Mouse (Mus musculus): ENCODE measurements around the gene Thbs1.
"Not testable (repeated sequence)": the region's sequence is repeated elsewhere in the genome, so short reads cannot be mapped to it uniquely, and the experiment has no call there.

Gene Thbs1

GRCm38 (mm10) chr2:118114671-118115070 lies 3.0 kb downstream of the Thbs1 start:
- DNase-seq: no peak

GRCm38 (mm10) chr2:118115647-118116046 lies 4.0 kb downstream of the Thbs1 start:
- DNase-seq: no peak

- DNase-seq: no peak
Measured at GRCm38 (mm10) chr2:118116180-118116579, 4.5 kb downstream of the Thbs1 start.

- DNase-seq: no peak
Measured at GRCm38 (mm10) chr2:118116754-118117290, 5.1 kb downstream of the Thbs1 start.

DNA sequence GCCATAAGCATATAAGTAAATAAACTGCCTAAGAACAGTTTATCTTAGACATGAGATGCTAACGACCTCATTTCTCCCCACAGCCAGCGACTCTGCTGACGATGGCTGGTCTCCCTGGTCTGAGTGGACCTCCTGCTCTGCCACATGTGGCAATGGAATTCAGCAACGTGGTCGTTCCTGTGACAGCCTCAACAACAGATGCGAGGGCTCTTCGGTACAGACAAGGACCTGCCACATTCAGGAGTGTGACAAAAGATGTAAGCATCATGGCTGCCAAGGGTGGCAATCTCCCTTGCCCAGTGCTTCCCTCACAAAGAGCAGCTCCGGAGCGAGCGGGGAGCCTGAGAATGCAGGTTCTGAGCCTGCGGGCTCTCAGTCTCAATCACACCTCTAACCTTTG lies 5.7 kb downstream of the Thbs1 start:
- no peak for DNase-seq

- DNase-seq: no peak
Measured at GRCm38 (mm10) chr2:118118045-118118444, 6.4 kb downstream of the Thbs1 start.

- DNase-seq: no peak
Measured at GRCm38 (mm10) chr2:118118515-118118914, 6.8 kb downstream of the Thbs1 start.

DNA sequence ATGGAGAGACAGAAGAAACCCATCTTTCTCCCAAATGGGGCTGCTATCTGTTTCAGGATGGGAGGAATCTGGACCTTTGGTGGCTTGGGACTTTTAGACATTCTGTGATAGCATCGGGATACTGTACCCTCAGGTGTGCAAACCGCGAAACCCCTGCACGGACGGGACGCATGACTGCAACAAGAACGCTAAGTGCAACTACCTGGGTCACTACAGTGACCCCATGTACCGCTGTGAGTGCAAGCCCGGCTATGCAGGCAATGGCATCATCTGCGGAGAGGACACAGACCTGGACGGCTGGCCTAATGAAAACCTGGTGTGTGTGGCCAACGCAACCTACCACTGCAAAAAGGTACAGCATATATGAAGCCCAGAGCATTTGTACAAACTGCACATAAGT lies 8.0 kb downstream of the Thbs1 start:
- no peak for DNase-seq

DNA sequence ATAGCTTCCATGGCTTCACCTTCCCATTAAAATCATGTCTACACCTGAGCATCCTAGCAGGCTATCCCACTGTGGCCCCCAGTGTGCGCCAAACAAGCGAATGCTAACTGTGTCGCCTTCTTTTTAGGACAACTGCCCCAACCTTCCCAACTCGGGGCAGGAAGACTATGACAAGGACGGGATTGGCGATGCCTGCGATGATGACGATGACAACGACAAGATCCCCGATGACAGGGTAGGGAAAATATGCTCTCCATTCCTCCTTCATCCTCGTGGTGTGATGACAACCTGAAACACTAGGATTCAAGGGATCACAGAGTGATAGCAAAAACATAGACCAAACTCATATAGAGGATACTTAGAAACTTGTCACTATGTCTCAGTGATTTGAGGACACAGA lies 8.4 kb downstream of the Thbs1 start:
- no peak for DNase-seq

GRCm38 (mm10) chr2:118120751-118121150 lies 9.1 kb downstream of the Thbs1 start:
- DNase-seq: no peak

- no peak for DNase-seq
Measured at GRCm38 (mm10) chr2:118122291-118122690, 10.6 kb downstream of the Thbs1 start.

DNA sequence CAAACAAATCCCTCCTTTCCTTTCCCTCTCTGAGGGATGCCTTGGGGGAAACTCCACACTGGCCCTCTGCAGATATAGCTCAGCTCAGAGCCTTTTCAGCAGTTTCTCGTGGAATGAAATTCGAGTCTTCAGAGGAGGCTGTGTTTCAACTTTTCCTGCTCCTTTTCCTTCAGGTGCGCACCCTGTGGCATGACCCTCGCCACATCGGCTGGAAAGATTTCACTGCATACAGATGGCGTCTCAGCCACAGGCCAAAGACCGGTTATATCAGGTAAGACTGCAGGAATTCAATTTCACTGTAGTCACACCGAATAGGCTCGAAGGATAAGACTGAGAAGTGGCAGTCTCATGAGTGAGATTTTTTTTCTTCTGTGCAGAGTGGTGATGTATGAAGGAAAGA lies 12.1 kb downstream of the Thbs1 start:
- no peak for DNase-seq

DNA sequence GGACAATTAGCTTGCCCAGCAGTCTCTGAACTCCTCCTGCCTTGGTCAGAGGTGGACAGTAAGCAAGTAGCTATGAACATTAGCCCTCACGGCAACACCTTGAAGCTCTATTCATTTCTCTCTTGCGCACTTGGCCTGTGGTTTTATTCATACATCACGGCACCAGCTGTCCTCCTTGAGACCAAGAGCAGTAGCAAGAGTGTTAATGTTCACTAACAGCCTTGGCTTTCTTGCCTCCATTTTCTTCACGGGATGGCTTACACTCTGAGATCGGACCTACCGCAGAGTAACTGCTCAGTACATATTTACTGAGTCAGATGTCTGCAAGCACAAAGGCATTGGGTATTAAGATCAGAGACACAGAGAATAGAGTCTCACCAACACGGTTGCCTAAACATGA lies 12.8 kb downstream of the Thbs1 start:
- DNase-seq: no peak

DNA sequence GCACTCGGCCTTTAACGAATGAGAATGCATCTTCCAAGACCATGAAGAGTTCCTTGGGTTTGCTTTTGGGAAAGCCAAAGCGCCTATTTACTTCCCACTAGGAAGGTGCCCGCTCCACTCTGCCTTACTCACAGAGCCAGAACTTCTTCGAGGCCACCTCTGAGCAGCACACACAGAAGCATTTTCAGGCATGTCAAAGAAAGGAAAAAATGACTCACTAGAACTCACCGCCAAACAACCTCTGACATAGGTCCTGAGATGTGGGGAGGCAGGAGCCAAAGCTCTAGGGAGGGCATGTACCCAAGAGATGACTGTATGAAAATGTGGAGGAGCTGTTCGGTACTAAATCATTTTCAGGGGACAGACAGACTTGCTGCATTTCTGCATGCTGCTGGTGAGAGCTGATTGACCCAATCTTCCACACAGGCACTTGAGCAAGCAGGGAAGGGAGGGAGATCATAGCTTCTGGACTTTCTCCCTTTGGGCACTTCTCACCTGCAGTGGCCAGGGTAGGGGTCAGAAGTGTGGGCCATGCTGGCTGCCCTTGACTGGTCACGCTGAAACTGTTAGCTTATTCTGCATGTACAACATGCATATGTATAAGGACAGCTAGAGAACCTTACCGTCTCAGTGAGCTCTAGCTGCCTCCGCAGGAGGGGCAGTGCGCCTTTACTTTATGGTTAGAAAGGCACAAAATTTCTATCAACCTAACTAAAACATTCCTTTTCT lies 13.7 kb downstream of the Thbs1 start:
- peak; percentile 53 to 82 for DNase-seq

DNA sequence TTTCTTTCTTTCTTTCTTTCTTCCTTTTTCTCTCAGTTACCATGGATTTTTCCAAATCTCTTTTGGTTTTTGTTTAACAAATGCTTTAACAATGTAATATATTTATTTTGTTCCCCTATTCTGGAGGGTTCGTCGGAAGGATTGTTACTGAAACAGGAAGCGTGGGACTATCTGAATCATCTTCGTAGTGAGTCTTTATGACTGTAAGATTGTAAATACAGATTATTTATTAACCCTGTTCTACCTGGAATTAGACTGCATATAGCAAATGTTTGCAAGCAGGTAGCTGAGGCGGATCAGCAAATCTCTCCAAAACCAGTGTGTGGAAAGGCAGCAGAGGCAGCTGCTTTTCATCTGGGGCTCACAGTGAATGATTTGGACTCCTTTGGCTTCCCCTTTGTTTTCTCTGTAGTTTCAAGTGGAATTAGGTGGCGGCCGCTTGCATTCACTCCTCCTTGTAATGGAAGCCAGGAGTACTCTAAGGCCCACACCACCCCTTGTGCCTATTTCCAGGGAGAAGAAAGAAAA lies 14.3 kb downstream of the Thbs1 start:
- no peak for DNase-seq

DNA sequence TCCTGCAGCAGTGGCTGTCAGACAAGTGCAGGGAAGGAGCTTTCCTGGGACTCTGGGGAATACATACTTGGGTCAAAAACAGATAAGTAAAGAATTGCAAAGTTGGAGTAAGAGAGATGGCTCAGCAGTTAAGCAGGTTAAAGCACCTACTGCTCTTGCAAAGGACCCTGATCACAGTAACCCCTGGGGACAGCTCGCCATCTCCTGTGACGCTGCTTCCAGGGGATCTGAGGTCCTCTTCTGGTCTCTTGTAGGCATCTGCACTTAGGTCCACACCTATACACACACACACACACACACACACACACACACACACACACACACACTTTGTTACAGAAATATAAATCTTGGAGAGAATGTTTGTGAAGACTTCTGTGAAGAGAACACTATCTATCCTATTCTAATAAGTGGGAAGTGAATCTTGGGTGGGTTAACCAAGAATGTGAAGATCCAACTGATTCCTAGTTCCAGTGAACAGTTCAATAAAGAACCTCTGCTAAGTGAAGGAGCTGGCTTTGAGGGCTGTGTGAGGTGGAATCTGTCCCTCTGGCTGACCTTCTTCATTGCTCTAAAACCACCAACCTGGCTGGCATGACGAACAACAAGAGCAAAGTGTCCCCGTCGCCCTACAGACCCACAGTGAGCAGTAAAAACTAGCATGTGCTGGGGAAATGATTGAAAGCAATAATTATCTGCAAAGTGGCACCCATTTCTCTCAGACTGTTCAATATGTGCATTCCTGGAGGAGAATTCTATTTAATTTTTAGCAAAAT lies 16.0 kb downstream of the Thbs1 start:
- peak in 1 of 2 experiments; percentile 31 for DNase-seq

GRCm38 (mm10) chr2:118128313-118128712 lies 16.6 kb downstream of the Thbs1 start:
- DNase-seq: no peak

DNA sequence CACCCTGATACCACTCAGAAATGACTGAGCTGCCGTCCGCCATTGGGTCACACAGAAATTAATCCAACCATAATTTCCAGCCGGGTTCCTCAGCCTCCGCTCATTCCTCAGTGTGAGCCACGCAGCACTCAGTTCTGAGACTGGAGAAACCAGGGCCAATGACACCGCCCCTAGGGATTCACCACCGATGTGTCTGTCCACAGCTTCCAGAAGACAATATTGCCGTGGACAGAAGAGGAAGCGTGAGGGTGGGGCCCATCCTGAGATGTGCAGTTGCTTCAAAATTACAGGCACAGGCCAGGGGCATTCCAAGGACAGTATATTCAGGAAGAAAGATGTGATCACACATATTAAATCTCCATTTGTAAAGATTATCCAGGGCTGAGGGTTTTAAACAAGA lies 25.4 kb downstream of the Thbs1 start:
- DNase-seq: peak; percentile 40 to 41

DNA sequence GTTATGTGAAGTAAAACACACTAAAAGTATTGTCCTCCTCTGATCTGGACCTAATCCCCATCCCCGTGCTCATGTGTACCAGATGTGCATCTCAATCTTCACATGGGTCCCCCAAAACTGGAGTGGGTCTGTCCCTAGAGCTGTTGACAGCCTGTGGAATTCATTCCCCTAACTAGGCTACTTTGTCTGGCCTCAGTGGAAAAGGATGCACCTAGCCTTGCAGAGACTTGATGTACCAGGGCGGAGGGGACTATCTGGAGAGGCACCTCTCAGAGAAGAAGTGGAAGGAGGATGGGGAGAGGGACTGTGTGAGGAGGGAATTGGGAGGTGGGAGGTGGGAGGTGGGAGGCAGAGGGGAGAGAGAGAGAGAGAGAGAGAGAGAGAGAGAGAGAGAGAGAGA lies 26.1 kb downstream of the Thbs1 start:
- DNase-seq: no peak

DNA sequence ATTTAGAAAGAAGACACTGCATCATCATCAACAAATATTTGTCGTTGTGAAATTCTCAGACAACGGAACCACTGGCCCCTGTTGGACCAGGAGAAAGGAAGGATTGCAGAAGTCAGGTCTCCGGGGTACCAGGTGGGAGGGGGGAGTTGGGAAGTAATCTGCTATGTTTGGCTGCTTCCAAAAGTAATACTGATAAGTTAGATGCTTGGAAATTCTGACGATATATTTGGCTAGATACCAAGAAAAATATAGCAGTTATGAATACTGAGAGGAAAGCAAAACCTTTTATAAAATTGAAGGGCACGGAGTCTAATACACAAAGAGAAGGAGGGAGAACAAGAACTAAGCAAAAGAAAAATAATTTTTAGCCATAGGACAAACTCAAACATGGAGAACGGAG lies 27.6 kb downstream of the Thbs1 start:
- no peak for DNase-seq

- no peak for DNase-seq
Measured at GRCm38 (mm10) chr2:118141651-118142050, 30.0 kb downstream of the Thbs1 start.

GRCm38 (mm10) chr2:118147749-118148148 lies 36.1 kb downstream of the Thbs1 start:
- not testable (repeated sequence) for DNase-seq

DNA sequence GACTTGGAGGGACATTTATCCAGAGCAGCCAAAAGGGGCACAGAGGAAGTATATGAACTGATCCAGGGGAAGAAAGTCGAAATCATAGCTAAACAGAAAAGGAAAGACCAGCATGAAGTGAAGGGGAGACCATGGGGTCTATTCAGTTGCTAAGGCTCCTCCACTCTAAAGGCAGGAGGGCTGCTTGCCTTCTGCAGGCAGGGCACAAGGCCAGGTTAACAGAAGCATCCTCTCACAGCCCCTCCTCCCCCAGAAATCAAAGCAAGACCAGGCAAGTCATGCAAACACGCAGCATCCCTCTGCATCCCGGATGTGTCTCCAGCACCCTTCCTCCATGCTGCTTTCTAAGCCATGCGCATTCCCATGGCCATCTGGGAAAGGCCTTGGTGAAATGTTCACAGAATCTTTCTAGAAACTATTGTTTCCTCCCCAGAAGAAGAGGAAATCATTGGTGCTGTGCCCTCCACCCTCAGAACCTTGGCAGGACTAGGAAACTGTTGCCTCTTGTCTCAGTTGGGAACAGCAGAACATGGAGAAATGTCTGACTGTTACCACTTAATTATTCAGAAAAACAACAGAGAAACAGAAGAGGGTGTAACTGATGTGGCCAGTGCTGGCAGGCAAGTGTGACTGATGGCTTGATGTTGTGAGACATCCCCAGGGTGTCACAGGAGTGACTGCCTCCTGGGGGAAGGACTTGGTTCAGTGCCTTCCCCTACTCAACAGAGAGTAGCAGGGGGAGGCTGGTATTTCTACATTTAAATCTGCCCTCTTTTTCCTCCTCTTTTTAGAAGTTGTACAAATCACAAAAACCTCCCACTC lies 36.9 kb downstream of the Thbs1 start:
- no peak for DNase-seq
